Mouse (Mus musculus): ENCODE measurements at regions not wholly inside any gene's neighbourhood (a gene's known extent, or its start where the extent isn't known, plus 50 kb on each side); places are given as distances from the start of the nearest gene placed in this dataset.

- DNase-seq (ENCODE audit: low spot score) = no peak
- no peak overlapping the region for H3K9ac ChIP-seq (ENCODE audit: low read depth, low read length)
- H3K9me3 ChIP-seq (ENCODE audit: control insufficient read depth, low read length) = no peaks in the 10 kb centered on the region
- no peaks in the 10 kb centered on the region for H3K27me3 ChIP-seq (ENCODE audit: control insufficient read depth, insufficient read depth, low read length)
- H3K36me3 ChIP-seq (ENCODE audit: control insufficient read depth, insufficient read depth, low read length) = no peaks in the 10 kb centered on the region
- 83% methylated on average over 1 of the region's 1 CpGs for WGBS
- H3K4me2 ChIP-seq (replicated peaks; ENCODE audit: low read depth, low read length) = no peak overlapping the region
- no peak for ATAC-seq (ENCODE audit: low FRiP score)
- H3K4me1 ChIP-seq (replicated peaks; ENCODE audit: control insufficient read depth, insufficient read depth, low read length) = no peaks in the 10 kb centered on the region
- no peak overlapping the region for H3K27ac ChIP-seq (ENCODE audit: low read depth, low read length)
- H3K4me3 ChIP-seq (ENCODE audit: low read depth, low read length) = no peak overlapping the region
These were observed 51.1 kb upstream of the Adra1b start for GRCm38 (mm10) chr11:43952151-43952550.

DNA sequence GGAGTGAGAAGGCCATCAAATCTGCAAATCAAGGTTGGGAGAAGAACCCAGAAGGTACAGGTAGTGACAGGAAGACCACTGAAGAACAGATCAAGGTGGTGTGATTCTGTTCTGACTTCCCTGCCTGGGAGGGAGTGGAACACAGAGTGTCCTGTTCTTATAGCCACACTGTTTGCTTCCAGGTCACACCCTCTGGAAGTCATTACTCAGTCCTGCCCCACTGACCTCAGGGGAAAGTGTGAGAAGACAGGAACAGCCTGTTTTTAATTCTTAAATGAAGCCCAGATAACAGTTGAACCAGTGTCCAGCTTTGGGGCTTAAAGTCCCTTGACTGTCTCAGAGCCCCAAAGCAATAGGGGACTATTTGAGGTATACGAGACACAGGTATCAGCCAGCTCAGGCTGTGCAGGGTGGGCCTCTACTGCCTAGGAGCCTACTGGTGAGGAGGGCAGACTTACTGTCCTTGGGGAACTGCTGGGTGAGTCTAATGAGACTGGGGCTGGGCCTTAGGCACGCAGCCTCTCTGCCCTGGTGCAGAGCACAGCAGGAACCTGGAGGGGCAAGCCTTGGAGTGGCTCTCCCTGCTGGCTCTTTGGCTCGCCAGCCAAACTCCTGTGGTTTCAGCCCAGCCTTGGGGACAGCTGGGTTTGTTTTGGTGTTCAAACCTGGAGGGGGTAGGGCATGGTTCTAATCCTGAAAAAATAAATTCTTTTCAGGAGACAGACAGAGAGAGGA is 57.4 kb upstream of the Adra1b start:
- Histone ChIP-seq H3K9ac (ENCODE audit: low read depth, low read length) (no peak overlapping the region), H3K4me2 (replicated peaks; ENCODE audit: low read depth, low read length) (no peak overlapping the region), H3K27me3 (ENCODE audit: control insufficient read depth, insufficient read depth, low read length) (no peaks in the 10 kb centered on the region), H3K27ac (ENCODE audit: low read depth, low read length) (no peak overlapping the region), H3K4me1 (replicated peaks; ENCODE audit: control insufficient read depth, insufficient read depth, low read length) (no peaks in the 10 kb centered on the region), H3K36me3 (ENCODE audit: control insufficient read depth, insufficient read depth, low read length) (no peaks in the 10 kb centered on the region), H3K9me3 (ENCODE audit: control insufficient read depth, low read length) (no peaks in the 10 kb centered on the region), H3K4me3 (ENCODE audit: low read depth, low read length) (no peak overlapping the region)
- no peak for DNase-seq (ENCODE audit: low spot score)
- 41% methylated on average over 3 of the region's 3 CpGs for WGBS
- ATAC-seq (ENCODE audit: low FRiP score) = no peak

DNA sequence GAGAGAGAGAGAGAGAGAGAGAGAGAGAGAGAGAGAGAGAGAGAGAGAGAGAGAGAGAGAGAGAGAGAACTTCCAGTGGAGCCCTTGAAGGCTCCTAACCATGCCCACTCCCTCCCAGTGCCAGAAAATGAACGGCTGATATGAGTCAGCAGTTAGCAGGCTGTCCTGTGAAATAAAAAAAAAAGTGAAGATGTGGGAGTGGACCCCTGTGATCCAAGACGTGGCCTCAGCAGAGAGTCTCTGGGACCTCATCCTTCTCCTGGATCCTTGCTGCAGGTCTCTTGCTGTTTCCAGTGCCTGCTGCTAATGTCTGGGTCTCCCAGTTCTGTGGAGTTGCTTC is 57.9 kb upstream of the Adra1b start:
- Histone ChIP-seq H3K4me2 (replicated peaks; ENCODE audit: low read depth, low read length) (no peak overlapping the region), H3K4me1 (replicated peaks; ENCODE audit: control insufficient read depth, insufficient read depth, low read length) (no peaks in the 10 kb centered on the region), H3K9ac (ENCODE audit: low read depth, low read length) (no peak overlapping the region), H3K9me3 (ENCODE audit: control insufficient read depth, low read length) (no peaks in the 10 kb centered on the region), H3K27me3 (ENCODE audit: control insufficient read depth, insufficient read depth, low read length) (no peaks in the 10 kb centered on the region), H3K4me3 (ENCODE audit: low read depth, low read length) (no peak overlapping the region), H3K27ac (ENCODE audit: low read depth, low read length) (no peak overlapping the region), H3K36me3 (ENCODE audit: control insufficient read depth, insufficient read depth, low read length) (no peaks in the 10 kb centered on the region)
- ATAC-seq (ENCODE audit: low FRiP score) (no peak), DNase-seq (ENCODE audit: low spot score) (no peak)
- WGBS = 47% methylated on average over 2 of the region's 2 CpGs

GRCm38 (mm10) chr11:43960348-43961105 is 59.5 kb upstream of the Adra1b start:
- DNase-seq (ENCODE audit: low spot score) (no peak), ATAC-seq (ENCODE audit: low FRiP score) (no peak)
- Histone ChIP-seq H3K36me3 (ENCODE audit: control insufficient read depth, insufficient read depth, low read length) (no peaks in the 10 kb centered on the region), H3K27ac (ENCODE audit: low read depth, low read length) (no peak overlapping the region), H3K4me1 (replicated peaks; ENCODE audit: control insufficient read depth, insufficient read depth, low read length) (no peaks in the 10 kb centered on the region), H3K27me3 (ENCODE audit: control insufficient read depth, insufficient read depth, low read length) (no peaks in the 10 kb centered on the region), H3K4me2 (replicated peaks; ENCODE audit: low read depth, low read length) (no peak overlapping the region), H3K4me3 (ENCODE audit: low read depth, low read length) (no peak overlapping the region), H3K9ac (ENCODE audit: low read depth, low read length) (no peak overlapping the region), H3K9me3 (ENCODE audit: control insufficient read depth, low read length) (no peaks in the 10 kb centered on the region)
- WGBS = 86% methylated on average over 5 of the region's 5 CpGs

GRCm38 (mm10) chr11:43961398-43962070 is 60.5 kb upstream of the Adra1b start:
- ATAC-seq (ENCODE audit: low FRiP score) = no peak
- no peak overlapping the region for H3K27ac ChIP-seq (ENCODE audit: low read depth, low read length)
- no peak overlapping the region for H3K4me2 ChIP-seq (replicated peaks; ENCODE audit: low read depth, low read length)
- H3K36me3 ChIP-seq (ENCODE audit: control insufficient read depth, insufficient read depth, low read length) = no peaks in the 10 kb centered on the region
- no peaks in the 10 kb centered on the region for H3K9me3 ChIP-seq (ENCODE audit: control insufficient read depth, low read length)
- 95% methylated on average over 6 of the region's 6 CpGs for WGBS
- no peaks in the 10 kb centered on the region for H3K27me3 ChIP-seq (ENCODE audit: control insufficient read depth, insufficient read depth, low read length)
- no peak overlapping the region for H3K9ac ChIP-seq (ENCODE audit: low read depth, low read length)
- no peak overlapping the region for H3K4me3 ChIP-seq (ENCODE audit: low read depth, low read length)
- no peak for DNase-seq (ENCODE audit: low spot score)
- H3K4me1 ChIP-seq (replicated peaks; ENCODE audit: control insufficient read depth, insufficient read depth, low read length) = no peaks in the 10 kb centered on the region

- 87% methylated on average over 1 of the region's 1 CpGs for WGBS
- Histone ChIP-seq H3K9me3 (ENCODE audit: control insufficient read depth, low read length) (no peaks in the 10 kb centered on the region), H3K36me3 (ENCODE audit: control insufficient read depth, insufficient read depth, low read length) (no peaks in the 10 kb centered on the region), H3K4me3 (ENCODE audit: low read depth, low read length) (no peak overlapping the region), H3K9ac (ENCODE audit: low read depth, low read length) (no peak overlapping the region), H3K27ac (ENCODE audit: low read depth, low read length) (no peak overlapping the region), H3K4me1 (replicated peaks; ENCODE audit: control insufficient read depth, insufficient read depth, low read length) (no peaks in the 10 kb centered on the region), H3K4me2 (replicated peaks; ENCODE audit: low read depth, low read length) (no peak overlapping the region), H3K27me3 (ENCODE audit: control insufficient read depth, insufficient read depth, low read length) (no peaks in the 10 kb centered on the region)
- DNase-seq (ENCODE audit: low spot score) (no peak), ATAC-seq (ENCODE audit: low FRiP score) (no peak)
These were observed 66.8 kb upstream of the Adra1b start for GRCm38 (mm10) chr11:43967764-43968163.

- no peak for ATAC-seq (ENCODE audit: low FRiP score)
- H3K27ac ChIP-seq (ENCODE audit: low read depth, low read length) = no peak overlapping the region
- WGBS = 87% methylated on average over 3 of the region's 3 CpGs
These were observed 70.9 kb upstream of the Adra1b start for GRCm38 (mm10) chr11:43971886-43972285.

DNA sequence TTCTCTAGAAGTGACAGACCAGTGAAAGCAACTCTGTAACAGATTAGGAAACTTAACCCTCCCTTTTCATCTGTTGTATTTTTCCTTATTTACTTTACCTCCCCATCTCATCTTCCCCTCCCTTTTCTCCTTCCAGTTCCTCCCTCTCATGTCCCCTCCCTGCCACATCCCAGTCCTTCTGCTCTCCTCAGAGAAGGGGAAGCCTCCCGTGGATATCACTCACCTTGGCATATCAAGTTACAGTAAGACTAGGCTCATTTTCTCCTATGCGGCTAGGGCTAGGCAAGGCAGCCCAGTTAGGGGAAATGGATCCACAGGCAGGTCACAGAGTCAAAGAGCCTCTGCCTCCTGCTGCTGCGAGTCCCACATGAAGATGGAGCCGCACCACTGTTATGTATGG is 75.0 kb upstream of the Adra1b start:
- H3K9me3 ChIP-seq (ENCODE audit: control insufficient read depth, low read length) = no peaks in the 10 kb centered on the region
- no peak overlapping the region for H3K9ac ChIP-seq (ENCODE audit: low read depth, low read length)
- ATAC-seq (ENCODE audit: low FRiP score) (no peak), DNase-seq (ENCODE audit: low spot score) (no peak)
- no peak overlapping the region for H3K4me3 ChIP-seq (ENCODE audit: low read depth, low read length)
- no peaks in the 10 kb centered on the region for H3K4me1 ChIP-seq (replicated peaks; ENCODE audit: control insufficient read depth, insufficient read depth, low read length)
- no peaks in the 10 kb centered on the region for H3K36me3 ChIP-seq (ENCODE audit: control insufficient read depth, insufficient read depth, low read length)
- no peaks in the 10 kb centered on the region for H3K27me3 ChIP-seq (ENCODE audit: control insufficient read depth, insufficient read depth, low read length)
- H3K27ac ChIP-seq (ENCODE audit: low read depth, low read length) = no peak overlapping the region
- H3K4me2 ChIP-seq (replicated peaks; ENCODE audit: low read depth, low read length) = no peak overlapping the region
- WGBS = 49% methylated on average over 4 of the region's 4 CpGs

More at GRCm38 (mm10) chr11:43971886-43972285, 70.9 kb upstream of the Adra1b start:
- Histone ChIP-seq H3K4me2 (replicated peaks; ENCODE audit: low read depth, low read length) (no peak overlapping the region), H3K9me3 (ENCODE audit: control insufficient read depth, low read length) (no peaks in the 10 kb centered on the region), H3K27me3 (ENCODE audit: control insufficient read depth, insufficient read depth, low read length) (no peaks in the 10 kb centered on the region), H3K9ac (ENCODE audit: low read depth, low read length) (no peak overlapping the region), H3K36me3 (ENCODE audit: control insufficient read depth, insufficient read depth, low read length) (no peaks in the 10 kb centered on the region), H3K4me3 (ENCODE audit: low read depth, low read length) (no peak overlapping the region), H3K4me1 (replicated peaks; ENCODE audit: control insufficient read depth, insufficient read depth, low read length) (no peaks in the 10 kb centered on the region)
- no peak for DNase-seq (ENCODE audit: low spot score)
